Mouse (Mus musculus): ENCODE measurements around the gene Tmsb10. TPM values are rescaled to one million over a fixed set of nuclear protein-coding genes. Genes with fewer than 3 reads are reported as not detected.

The Tmsb10 gene
- polyA plus RNA-seq, 1 experiment = 1,555 TPM

GRCm38 (mm10) chr6:72918510-72919033, 40.0 kb downstream of the Tmsb10 start:
- Histone ChIP-seq H3K4me3 (ENCODE audit: insufficient read depth, low read length) (no peak overlapping the region), H3K4me1 (ENCODE audit: control insufficient read depth, insufficient read depth, low read length) (no peaks in the 10 kb centered on the region), H3K27ac (ENCODE audit: insufficient read depth, low read length) (no peak overlapping the region)
- TF ChIP-seq POLR2A (IDR thresholded peaks at IDR 0.05; ENCODE audit: low read depth, low read length) (no peak), CTCF (IDR thresholded peaks at IDR 0.05; ENCODE audit: borderline replicate concordance, insufficient read depth, low read length) (no peak)

DNA sequence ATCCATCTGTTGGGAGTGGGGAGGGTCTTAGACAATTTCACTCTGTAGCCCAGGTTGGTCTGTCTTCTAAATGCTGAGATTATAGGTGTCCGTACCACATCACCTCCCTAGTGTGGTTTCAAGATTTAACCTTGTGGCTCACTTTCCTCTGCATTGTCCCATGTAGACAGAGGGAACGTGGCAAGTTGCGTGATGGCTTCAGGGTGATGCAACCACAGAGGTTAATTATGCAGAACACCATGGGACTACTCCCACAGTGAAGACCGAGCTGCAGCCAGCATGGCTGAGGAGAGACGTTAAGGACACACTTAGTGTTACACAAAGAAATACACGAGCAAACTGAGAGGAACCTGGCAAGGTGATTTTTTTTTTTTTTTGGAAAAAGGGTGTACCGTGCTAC, 42.2 kb downstream of the Tmsb10 start:
- H3K27ac ChIP-seq (ENCODE audit: insufficient read depth, low read length) = no peak overlapping the region
- no peak overlapping the region for H3K4me3 ChIP-seq (ENCODE audit: insufficient read depth, low read length)
- no peak for TF ChIP-seq POLR2A (IDR thresholded peaks at IDR 0.05; ENCODE audit: low read depth, low read length)
- TF ChIP-seq CTCF (IDR thresholded peaks at IDR 0.05; ENCODE audit: borderline replicate concordance, insufficient read depth, low read length) = no peak
- H3K4me1 ChIP-seq (ENCODE audit: control insufficient read depth, insufficient read depth, low read length) = no peaks in the 10 kb centered on the region

- Histone ChIP-seq H3K4me1 (ENCODE audit: control insufficient read depth, insufficient read depth, low read length) (no peaks in the 10 kb centered on the region), H3K27ac (ENCODE audit: insufficient read depth, low read length) (no peak overlapping the region), H3K4me3 (ENCODE audit: insufficient read depth, low read length) (no peak overlapping the region)
- TF ChIP-seq POLR2A (IDR thresholded peaks at IDR 0.05; ENCODE audit: low read depth, low read length) (no peak), CTCF (IDR thresholded peaks at IDR 0.05; ENCODE audit: borderline replicate concordance, insufficient read depth, low read length) (no peak)
These were observed 44.3 kb downstream of the Tmsb10 start for GRCm38 (mm10) chr6:72914087-72914749.

- TF ChIP-seq POLR2A (IDR thresholded peaks at IDR 0.05; ENCODE audit: low read depth, low read length) (no peak), CTCF (IDR thresholded peaks at IDR 0.05; ENCODE audit: borderline replicate concordance, insufficient read depth, low read length) (no peak)
- no peak overlapping the region for H3K4me3 ChIP-seq (ENCODE audit: insufficient read depth, low read length)
- no peak overlapping the region for H3K27ac ChIP-seq (ENCODE audit: insufficient read depth, low read length)
- H3K4me1 ChIP-seq (ENCODE audit: control insufficient read depth, insufficient read depth, low read length) = no peaks in the 10 kb centered on the region
These were observed 47.3 kb downstream of the Tmsb10 start for GRCm38 (mm10) chr6:72911261-72911660.

Other genes starting within 250 kb of the Tmsb10 start
- gene Tcf7l1, start 169.5 kb downstream of the Tmsb10 start, polyA plus RNA-seq (2011; ENCODE audit: insufficient read length, low read depth, missing spikeins) = 34.0 and 54.0 TPM in 2 replicates
- 132 and 150 TPM in 2 replicates for gene Kcmf1, start 58.8 kb downstream of the Tmsb10 start, polyA plus RNA-seq (2011; ENCODE audit: insufficient read length, low read depth, missing spikeins)